Mouse (Mus musculus): ENCODE results near the gene Camk2n2.

GRCm38 (mm10) chr16:20589366-20589938 is 31.6 kb downstream of the Camk2n2 start, which contains the start of gene Vwa5b2:
- TF ChIP-seq POLR2AphosphoS2 (IDR thresholded peaks at IDR 0.05; ENCODE audit: low read length) (no peak), NELFE (IDR thresholded peaks at IDR 0.05; ENCODE audit: low read depth, low read length) (no peak), EP300 (IDR thresholded peaks at IDR 0.05; ENCODE audit: low read depth in 1 of 2, low read length in 2 of 2) (no peak), POLR2A (IDR thresholded peaks at IDR 0.05; ENCODE audit: control insufficient read depth in 1 of 2, insufficient read depth in 1 of 2, low read depth in 1 of 2, low read length in 2 of 2, poor library complexity in 1 of 2) (no peak), ZMIZ1 (IDR thresholded peaks at IDR 0.05; ENCODE audit: low read depth, low read length) (no peak), CTCF (IDR thresholded peaks at IDR 0.05 in 2 of 3, conservative IDR thresholded peaks at IDR 0.05 in 1 of 3; ENCODE audit: control insufficient read depth in 1 of 3, insufficient read depth in 1 of 3, low read depth in 2 of 3, low read length in 3 of 3, poor library complexity in 1 of 3, severe bottlenecking in 1 of 3) (no peak), SMC3 (IDR thresholded peaks at IDR 0.05; ENCODE audit: low read depth, low read length) (no peak)

Data from MEL (cell line).